Mouse (Mus musculus): Measurements from ENCODE around the gene Pak2. TPM values are rescaled to one million over a fixed set of nuclear protein-coding genes. Genes with fewer than 3 reads are reported as not detected.

The Pak2 gene
- 21.8 and 23.8 TPM in 2 replicates for polyA plus RNA-seq (2015; fragmentation: Nextera tagmentation; extraction: Ambion mirVana)

- peak; percentile 95 for ATAC-seq (replicated peaks; ENCODE audit: insufficient number of reproducible peaks, insufficient read depth, low FRiP score, low read depth)
- H3K4me1 ChIP-seq (replicated peaks) = peaks cover 25% of the 10 kb centered on the region
- H3K27ac ChIP-seq = peak within 1 kb of the TSS; percentile 98
- no peaks in the 10 kb centered on the region for H3K9me3 ChIP-seq (replicated peaks)
- peak within 1 kb of the TSS; percentile 100 for H3K4me3 ChIP-seq
- H3K9ac ChIP-seq = peak within 1 kb of the TSS; percentile 99
- peak within 1 kb of the TSS; percentile 60 for H3K4me2 ChIP-seq
- H3K36me3 ChIP-seq = peaks cover 5% of the 10 kb centered on the region
- H3K27me3 ChIP-seq = no peaks in the 10 kb centered on the region
- under 1% methylated on average over 58 of the region's 60 CpGs for WGBS
Measured at GRCm38 (mm10) chr16:32078991-32079511, at the start of gene Pak2. TSS of gene Pak2 (minus strand) at chr16:32079342.

- H3K27me3 ChIP-seq = no peaks in the 10 kb centered on the region
- H3K4me1 ChIP-seq (replicated peaks) = no peaks in the 10 kb centered on the region
- H3K27ac ChIP-seq = peak overlapping the region; percentile 55
- H3K4me2 ChIP-seq = no peak overlapping the region
- H3K4me3 ChIP-seq = no peak overlapping the region
- no peak overlapping the region for H3K9ac ChIP-seq
- 0 out of 2 replicates have a peak, but pooled peaks have one; percentile 37 for ATAC-seq (replicated peaks; ENCODE audit: insufficient number of reproducible peaks, insufficient read depth, low FRiP score, low read depth)
- WGBS = 65% methylated on average over 4 of the region's 4 CpGs
- no peaks in the 10 kb centered on the region for H3K9me3 ChIP-seq (replicated peaks)
- no peaks in the 10 kb centered on the region for H3K36me3 ChIP-seq
Measured at GRCm38 (mm10) chr16:32127046-32127445, 47.9 kb upstream of the Pak2 start.

- no peaks in the 10 kb centered on the region for H3K4me1 ChIP-seq (replicated peaks)
- no peaks in the 10 kb centered on the region for H3K36me3 ChIP-seq
- 80% methylated on average over 3 of the region's 3 CpGs for WGBS
- no peak overlapping the region for H3K4me3 ChIP-seq
- peak overlapping the region; percentile 66 for H3K27ac ChIP-seq
- H3K9ac ChIP-seq = no peak overlapping the region
- no peak for ATAC-seq (replicated peaks; ENCODE audit: insufficient number of reproducible peaks, insufficient read depth, low FRiP score, low read depth)
- no peak overlapping the region for H3K4me2 ChIP-seq
- no peaks in the 10 kb centered on the region for H3K27me3 ChIP-seq
- no peaks in the 10 kb centered on the region for H3K9me3 ChIP-seq (replicated peaks)
Measured at GRCm38 (mm10) chr16:32125364-32125763, 46.2 kb upstream of the Pak2 start.

- Histone ChIP-seq H3K27me3 (no peaks in the 10 kb centered on the region), H3K9ac (no peak overlapping the region), H3K4me3 (no peak overlapping the region), H3K9me3 (replicated peaks) (no peaks in the 10 kb centered on the region), H3K4me1 (replicated peaks) (no peaks in the 10 kb centered on the region), H3K27ac (peak overlapping the region; percentile 66), H3K4me2 (no peak overlapping the region), H3K36me3 (no peaks in the 10 kb centered on the region)
- ATAC-seq (replicated peaks; ENCODE audit: insufficient number of reproducible peaks, insufficient read depth, low FRiP score, low read depth) = 0 out of 2 replicates have a peak, but pooled peaks have one; percentile 35
- 53% methylated on average over 17 of the region's 17 CpGs for WGBS
Measured at GRCm38 (mm10) chr16:32124444-32125335, 45.5 kb upstream of the Pak2 start.

- no peak overlapping the region for H3K4me3 ChIP-seq
- no peak overlapping the region for H3K27ac ChIP-seq
- no peak overlapping the region for H3K9ac ChIP-seq
- WGBS = 90% methylated on average over 7 of the region's 7 CpGs
- ATAC-seq (replicated peaks; ENCODE audit: insufficient number of reproducible peaks, insufficient read depth, low FRiP score, low read depth) = no peak
- H3K4me1 ChIP-seq (replicated peaks) = no peaks in the 10 kb centered on the region
- H3K4me2 ChIP-seq = no peak overlapping the region
- no peaks in the 10 kb centered on the region for H3K36me3 ChIP-seq
- no peaks in the 10 kb centered on the region for H3K9me3 ChIP-seq (replicated peaks)
- no peaks in the 10 kb centered on the region for H3K27me3 ChIP-seq
Measured at GRCm38 (mm10) chr16:32124020-32124419, 44.9 kb upstream of the Pak2 start.

- Histone ChIP-seq H3K27ac (no peak overlapping the region), H3K4me1 (replicated peaks) (peaks cover 5% of the 10 kb centered on the region; the same call in 1 of the 2 replicates), H3K36me3 (no peaks in the 10 kb centered on the region), H3K9me3 (replicated peaks) (no peaks in the 10 kb centered on the region), H3K4me3 (no peak overlapping the region), H3K27me3 (no peaks in the 10 kb centered on the region), H3K4me2 (no peak overlapping the region), H3K9ac (no peak overlapping the region)
- no peak for ATAC-seq (replicated peaks; ENCODE audit: insufficient number of reproducible peaks, insufficient read depth, low FRiP score, low read depth)
- 78% methylated on average over 3 of the region's 3 CpGs for WGBS
Measured at GRCm38 (mm10) chr16:32120454-32120853, 41.3 kb upstream of the Pak2 start.

GRCm38 (mm10) chr16:32116186-32116585 is 37.0 kb upstream of the Pak2 start:
- H3K27ac ChIP-seq = no peak overlapping the region
- no peaks in the 10 kb centered on the region for H3K36me3 ChIP-seq
- H3K4me3 ChIP-seq = no peak overlapping the region
- H3K4me1 ChIP-seq (replicated peaks) = peaks cover 12% of the 10 kb centered on the region
- H3K27me3 ChIP-seq = no peaks in the 10 kb centered on the region
- no peak overlapping the region for H3K9ac ChIP-seq
- no peaks in the 10 kb centered on the region for H3K9me3 ChIP-seq (replicated peaks)
- no peak for ATAC-seq (replicated peaks; ENCODE audit: insufficient number of reproducible peaks, insufficient read depth, low FRiP score, low read depth)
- WGBS = 22% methylated on average over 5 of the region's 5 CpGs
- H3K4me2 ChIP-seq = no peak overlapping the region

- Histone ChIP-seq H3K4me2 (no peak overlapping the region), H3K36me3 (no peaks in the 10 kb centered on the region), H3K9ac (no peak overlapping the region), H3K4me3 (no peak overlapping the region), H3K4me1 (replicated peaks) (peaks cover 12% of the 10 kb centered on the region), H3K27ac (no peak overlapping the region), H3K27me3 (no peaks in the 10 kb centered on the region), H3K9me3 (replicated peaks) (no peaks in the 10 kb centered on the region)
- 33% methylated on average over 6 of the region's 6 CpGs for WGBS
- no peak for ATAC-seq (replicated peaks; ENCODE audit: insufficient number of reproducible peaks, insufficient read depth, low FRiP score, low read depth)
Measured at GRCm38 (mm10) chr16:32115781-32116180, 36.6 kb upstream of the Pak2 start.

- Histone ChIP-seq H3K9ac (no peak overlapping the region), H3K27me3 (no peaks in the 10 kb centered on the region), H3K4me1 (replicated peaks) (peaks cover 12% of the 10 kb centered on the region), H3K36me3 (no peaks in the 10 kb centered on the region), H3K4me2 (no peak overlapping the region), H3K9me3 (replicated peaks) (no peaks in the 10 kb centered on the region), H3K27ac (0 out of 2 replicates have a peak overlapping the region, but pooled peaks have one; percentile 2), H3K4me3 (no peak overlapping the region)
- no peak for ATAC-seq (replicated peaks; ENCODE audit: insufficient number of reproducible peaks, insufficient read depth, low FRiP score, low read depth)
- WGBS = 15% methylated on average over 15 of the region's 15 CpGs
Measured at GRCm38 (mm10) chr16:32114968-32115695, 36.0 kb upstream of the Pak2 start.

GRCm38 (mm10) chr16:32114406-32114805 is 35.3 kb upstream of the Pak2 start:
- no peak for ATAC-seq (replicated peaks; ENCODE audit: insufficient number of reproducible peaks, insufficient read depth, low FRiP score, low read depth)
- no peak overlapping the region for H3K4me3 ChIP-seq
- H3K36me3 ChIP-seq = no peaks in the 10 kb centered on the region
- 0 out of 2 replicates have a peak overlapping the region, but pooled peaks have one; percentile 2 for H3K27ac ChIP-seq
- no peak overlapping the region for H3K4me2 ChIP-seq
- peaks cover 12% of the 10 kb centered on the region for H3K4me1 ChIP-seq (replicated peaks)
- H3K27me3 ChIP-seq = no peaks in the 10 kb centered on the region
- 81% methylated on average over 10 of the region's 10 CpGs for WGBS
- H3K9ac ChIP-seq = no peak overlapping the region
- H3K9me3 ChIP-seq (replicated peaks) = no peaks in the 10 kb centered on the region
